Mouse (Mus musculus): ENCODE data around the gene Ano1. TPM values are rescaled to one million over a fixed set of nuclear protein-coding genes. Genes with fewer than 3 reads are reported as not detected.

Gene Ano1
- polyA plus RNA-seq, 1 experiment from 2014 or later: 13.0 TPM

GRCm38 (mm10) chr7:144782402-144782801 is 30.6 kb upstream of the Ano1 start:
- no peaks in the 10 kb centered on the region for H3K36me3 ChIP-seq
- WGBS: 83% methylated on average over 1 of the region's 1 CpGs
- no peaks in the 10 kb centered on the region; the same call in 1 of the 2 replicates for H3K27me3 ChIP-seq
- H3K9me3 ChIP-seq: no peaks in the 10 kb centered on the region
- H3K4me2 ChIP-seq (replicated peaks): no peak overlapping the region
- no peak overlapping the region; the same call in 1 of the 2 replicates for H3K9ac ChIP-seq (replicated peaks)
- no peak for ATAC-seq
- no peaks in the 10 kb centered on the region for H3K4me1 ChIP-seq (replicated peaks)
- H3K27ac ChIP-seq: no peak overlapping the region
- H3K4me3 ChIP-seq (replicated peaks): no peak overlapping the region

- peaks cover 5% of the 10 kb centered on the region; the same call in 1 of the 2 replicates for H3K27me3 ChIP-seq
- H3K27ac ChIP-seq: no peak overlapping the region
- no peaks in the 10 kb centered on the region for H3K36me3 ChIP-seq
- H3K4me1 ChIP-seq (replicated peaks): no peaks in the 10 kb centered on the region
- no peaks in the 10 kb centered on the region for H3K9me3 ChIP-seq
- WGBS: 53% methylated on average over 5 of the region's 5 CpGs
- no peak overlapping the region for H3K4me3 ChIP-seq (replicated peaks)
- H3K4me2 ChIP-seq (replicated peaks): no peak overlapping the region
- ATAC-seq: peak; percentile 29
- H3K9ac ChIP-seq (replicated peaks): no peak overlapping the region
Measured at GRCm38 (mm10) chr7:144781337-144781736, 29.6 kb upstream of the Ano1 start.

- Histone ChIP-seq H3K4me2 (replicated peaks) (no peak overlapping the region), H3K27me3 (peaks cover 12% of the 10 kb centered on the region), H3K9me3 (no peaks in the 10 kb centered on the region), H3K4me3 (replicated peaks) (no peak overlapping the region), H3K36me3 (no peaks in the 10 kb centered on the region), H3K4me1 (replicated peaks) (peaks cover 4% of the 10 kb centered on the region), H3K9ac (replicated peaks) (no peak overlapping the region), H3K27ac (no peak overlapping the region)
- WGBS: 78% methylated on average over 8 of the region's 8 CpGs
- ATAC-seq: no peak
Measured at GRCm38 (mm10) chr7:144780190-144780589, 28.4 kb upstream of the Ano1 start.

- Histone ChIP-seq H3K36me3 (no peaks in the 10 kb centered on the region), H3K27me3 (peaks cover 12% of the 10 kb centered on the region), H3K9me3 (no peaks in the 10 kb centered on the region), H3K4me3 (replicated peaks) (no peak overlapping the region), H3K4me2 (replicated peaks) (no peak overlapping the region), H3K9ac (replicated peaks) (no peak overlapping the region), H3K4me1 (replicated peaks) (peaks cover 4% of the 10 kb centered on the region), H3K27ac (no peak overlapping the region)
- whole genome bisulfite sequencing: 84% methylated on average over 2 of the region's 2 CpGs
- no peak for ATAC-seq
Measured at GRCm38 (mm10) chr7:144779691-144780090, 27.9 kb upstream of the Ano1 start.

- Histone ChIP-seq H3K36me3 (no peaks in the 10 kb centered on the region), H3K4me2 (replicated peaks) (no peak overlapping the region), H3K27ac (no peak overlapping the region), H3K4me3 (replicated peaks) (no peak overlapping the region), H3K27me3 (peaks cover 12% of the 10 kb centered on the region), H3K4me1 (replicated peaks) (peaks cover 4% of the 10 kb centered on the region), H3K9ac (replicated peaks) (no peak overlapping the region), H3K9me3 (no peaks in the 10 kb centered on the region)
- WGBS: 57% methylated on average over 4 of the region's 4 CpGs
- ATAC-seq: no peak
Measured at GRCm38 (mm10) chr7:144777805-144778204, 26.0 kb upstream of the Ano1 start.

GRCm38 (mm10) chr7:144775804-144776447 is 24.2 kb upstream of the Ano1 start:
- Histone ChIP-seq H3K27ac (no peak overlapping the region), H3K4me2 (replicated peaks) (no peak overlapping the region), H3K4me1 (replicated peaks) (peaks cover 4% of the 10 kb centered on the region), H3K27me3 (peaks cover 12% of the 10 kb centered on the region; the same call in 1 of the 2 replicates), H3K9me3 (no peaks in the 10 kb centered on the region), H3K4me3 (replicated peaks) (no peak overlapping the region), H3K36me3 (no peaks in the 10 kb centered on the region), H3K9ac (replicated peaks) (no peak overlapping the region)
- WGBS: 37% methylated on average over 6 of the region's 6 CpGs
- peak; percentile 70 for ATAC-seq

- H3K4me2 ChIP-seq (replicated peaks): no peak overlapping the region
- ATAC-seq: 0 out of 2 replicates have a peak, but pooled peaks have one; percentile 35
Measured at GRCm38 (mm10) chr7:144775214-144775613, 23.4 kb upstream of the Ano1 start.

GRCm38 (mm10) chr7:144774283-144774682 is 22.5 kb upstream of the Ano1 start:
- ATAC-seq: no peak
- no peak overlapping the region for H3K9ac ChIP-seq (replicated peaks)
- no peak overlapping the region for H3K27ac ChIP-seq
- H3K9me3 ChIP-seq: no peaks in the 10 kb centered on the region
- H3K27me3 ChIP-seq: peaks cover 12% of the 10 kb centered on the region; the same call in 1 of the 2 replicates
- H3K4me3 ChIP-seq (replicated peaks): no peak overlapping the region
- 84% methylated on average over 2 of the region's 2 CpGs for WGBS
- H3K4me2 ChIP-seq (replicated peaks): no peak overlapping the region
- no peaks in the 10 kb centered on the region for H3K36me3 ChIP-seq
- peaks cover 4% of the 10 kb centered on the region for H3K4me1 ChIP-seq (replicated peaks)

More at GRCm38 (mm10) chr7:144775214-144775613, 23.4 kb upstream of the Ano1 start:
- Histone ChIP-seq H3K9ac (replicated peaks) (no peak overlapping the region), H3K4me1 (replicated peaks) (peaks cover 4% of the 10 kb centered on the region), H3K36me3 (no peaks in the 10 kb centered on the region), H3K9me3 (no peaks in the 10 kb centered on the region), H3K27me3 (peaks cover 12% of the 10 kb centered on the region; the same call in 1 of the 2 replicates), H3K4me3 (replicated peaks) (no peak overlapping the region), H3K27ac (no peak overlapping the region)
- 81% methylated on average over 3 of the region's 3 CpGs for WGBS

- Histone ChIP-seq H3K27ac (no peak overlapping the region), H3K4me1 (replicated peaks) (peaks cover 4% of the 10 kb centered on the region; the same call in 1 of the 2 replicates), H3K4me2 (replicated peaks) (no peak overlapping the region), H3K36me3 (no peaks in the 10 kb centered on the region), H3K27me3 (no peaks in the 10 kb centered on the region), H3K4me3 (replicated peaks) (no peak overlapping the region), H3K9me3 (no peaks in the 10 kb centered on the region), H3K9ac (replicated peaks) (no peak overlapping the region)
- no peak for ATAC-seq
- WGBS: 64% methylated on average over 3 of the region's 3 CpGs
Measured at GRCm38 (mm10) chr7:144770116-144770515, 18.3 kb upstream of the Ano1 start.

GRCm38 (mm10) chr7:144769434-144770080 is 17.8 kb upstream of the Ano1 start:
- Histone ChIP-seq H3K27ac (no peak overlapping the region), H3K27me3 (no peaks in the 10 kb centered on the region), H3K9ac (replicated peaks) (no peak overlapping the region), H3K4me3 (replicated peaks) (no peak overlapping the region), H3K4me1 (replicated peaks) (peaks cover 4% of the 10 kb centered on the region; the same call in 1 of the 2 replicates), H3K36me3 (no peaks in the 10 kb centered on the region), H3K9me3 (no peaks in the 10 kb centered on the region), H3K4me2 (replicated peaks) (no peak overlapping the region)
- ATAC-seq: no peak
- 87% methylated on average over 9 of the region's 9 CpGs for WGBS

GRCm38 (mm10) chr7:144768845-144769244 is 17.1 kb upstream of the Ano1 start:
- no peak overlapping the region for H3K9ac ChIP-seq (replicated peaks)
- H3K36me3 ChIP-seq: no peaks in the 10 kb centered on the region
- no peaks in the 10 kb centered on the region for H3K9me3 ChIP-seq
- no peak for ATAC-seq
- H3K4me1 ChIP-seq (replicated peaks): peaks cover 4% of the 10 kb centered on the region; the same call in 1 of the 2 replicates
- WGBS: 95% methylated on average over 1 of the region's 1 CpGs
- H3K4me2 ChIP-seq (replicated peaks): no peak overlapping the region
- H3K4me3 ChIP-seq (replicated peaks): no peak overlapping the region
- no peak overlapping the region for H3K27ac ChIP-seq
- no peaks in the 10 kb centered on the region for H3K27me3 ChIP-seq

- peaks cover 15% of the 10 kb centered on the region; the same call in 1 of the 2 replicates for H3K4me1 ChIP-seq (replicated peaks)
- no peak overlapping the region for H3K9ac ChIP-seq (replicated peaks)
- H3K36me3 ChIP-seq: no peaks in the 10 kb centered on the region
- no peaks in the 10 kb centered on the region for H3K27me3 ChIP-seq
- ATAC-seq: no peak
- no peak overlapping the region for H3K4me2 ChIP-seq (replicated peaks)
- H3K9me3 ChIP-seq: no peaks in the 10 kb centered on the region
- H3K4me3 ChIP-seq (replicated peaks): no peak overlapping the region
- no peak overlapping the region for H3K27ac ChIP-seq
- 76% methylated on average over 11 of the region's 11 CpGs for WGBS
Measured at GRCm38 (mm10) chr7:144764537-144765282, 12.9 kb upstream of the Ano1 start.

Measured in midbrain, embryonic 13.5 days (tissue).